Mouse (Mus musculus): Measurements from ENCODE around the gene Ppdpf. TPM values are rescaled to one million over a fixed set of nuclear protein-coding genes. Genes with fewer than 3 reads are reported as not detected.

Gene Ppdpf
- polyA plus RNA-seq, 1 experiment from 2014 or later, result 302 TPM

DNA sequence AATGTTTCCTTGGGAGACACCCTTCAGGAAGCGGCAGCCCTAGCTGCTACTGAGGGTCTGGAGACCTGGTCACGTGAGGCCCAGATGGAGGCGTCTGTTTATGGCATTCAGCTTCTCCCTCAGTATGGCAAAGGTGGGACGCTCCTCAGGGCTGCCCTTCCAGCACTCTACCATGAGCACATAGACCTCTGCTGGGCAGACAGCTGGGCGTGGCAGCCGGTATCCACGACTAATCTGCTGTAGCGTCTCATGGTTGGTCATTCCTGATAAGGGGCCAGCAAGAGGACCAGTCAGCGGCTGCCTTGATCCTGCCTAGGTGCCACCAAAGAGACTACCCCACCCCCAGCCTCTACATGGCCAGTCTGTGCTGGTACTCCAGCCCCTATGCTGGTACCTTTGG lies 19.1 kb downstream of the Ppdpf start:
- Histone ChIP-seq H3K9ac (replicated peaks; ENCODE audit: low read length) (no peak overlapping the region), H3K36me3 (ENCODE audit: insufficient read depth, low read length) (no peaks in the 10 kb centered on the region), H3K4me3 (ENCODE audit: low read length) (no peak overlapping the region), H3K4me2 (replicated peaks; ENCODE audit: low read depth, low read length) (no peak overlapping the region), H3K27ac (ENCODE audit: low read length) (no peak overlapping the region), H3K4me1 (ENCODE audit: insufficient read depth, low read length) (no peaks in the 10 kb centered on the region), H3K9me3 (ENCODE audit: low read length) (no peaks in the 10 kb centered on the region), H3K27me3 (ENCODE audit: insufficient read depth, low read length) (0 out of 2 replicates have a peak, but pooled peaks cover 3% of the 10 kb centered on the region)
- 76% methylated on average over 9 of the region's 9 CpGs for WGBS
- ATAC-seq (ENCODE audit: low FRiP score, low TSS enrichment), result no peak

DNA sequence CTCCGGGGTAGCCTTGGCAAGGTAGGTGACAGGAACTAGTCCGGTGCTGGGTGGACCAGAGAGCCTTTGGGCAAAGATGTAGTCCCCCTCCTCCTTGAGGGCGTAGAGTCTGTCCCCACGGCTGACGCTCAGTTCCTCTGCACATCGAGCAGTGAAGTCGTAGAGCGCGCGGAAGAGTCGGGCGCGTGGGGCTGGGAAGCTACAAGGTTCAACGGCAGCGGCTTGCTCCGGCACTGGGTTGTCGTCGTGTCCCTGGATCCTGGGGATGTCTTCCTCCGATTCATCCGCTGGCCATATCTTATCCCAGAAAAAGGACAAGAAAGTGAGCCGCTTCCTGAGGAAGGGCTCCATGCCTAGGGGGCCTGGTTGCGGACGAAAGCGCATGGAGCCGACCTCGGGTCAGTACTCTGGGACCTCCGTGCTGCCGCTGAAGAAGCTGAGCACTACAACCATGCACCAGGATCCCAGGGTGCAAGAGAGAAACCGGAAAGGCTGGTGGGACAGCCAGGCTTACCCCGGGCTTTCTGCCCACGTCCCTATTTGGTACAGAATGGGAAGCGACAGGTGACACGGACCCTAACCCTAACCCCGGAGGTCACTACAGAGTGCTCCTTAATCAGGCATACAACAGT lies 25.5 kb downstream of the Ppdpf start:
- peak overlapping the region; percentile 46 for H3K4me3 ChIP-seq (ENCODE audit: low read length)
- peak overlapping the region; percentile 46 for H3K9ac ChIP-seq (replicated peaks; ENCODE audit: low read length)
- peak overlapping the region; percentile 69 for H3K4me2 ChIP-seq (replicated peaks; ENCODE audit: low read depth, low read length)
- peaks cover 11% of the 10 kb centered on the region; the same call in 1 of the 2 replicates for H3K4me1 ChIP-seq (ENCODE audit: insufficient read depth, low read length)
- 0 out of 2 replicates have a peak, but pooled peaks have one; percentile 47 for ATAC-seq (ENCODE audit: low FRiP score, low TSS enrichment)
- H3K27me3 ChIP-seq (ENCODE audit: insufficient read depth, low read length), result peaks cover 32% of the 10 kb centered on the region
- H3K36me3 ChIP-seq (ENCODE audit: insufficient read depth, low read length), result no peaks in the 10 kb centered on the region
- WGBS, result 2% methylated on average over 34 of the region's 34 CpGs
- no peaks in the 10 kb centered on the region for H3K9me3 ChIP-seq (ENCODE audit: low read length)
- H3K27ac ChIP-seq (ENCODE audit: low read length), result no peak overlapping the region

DNA sequence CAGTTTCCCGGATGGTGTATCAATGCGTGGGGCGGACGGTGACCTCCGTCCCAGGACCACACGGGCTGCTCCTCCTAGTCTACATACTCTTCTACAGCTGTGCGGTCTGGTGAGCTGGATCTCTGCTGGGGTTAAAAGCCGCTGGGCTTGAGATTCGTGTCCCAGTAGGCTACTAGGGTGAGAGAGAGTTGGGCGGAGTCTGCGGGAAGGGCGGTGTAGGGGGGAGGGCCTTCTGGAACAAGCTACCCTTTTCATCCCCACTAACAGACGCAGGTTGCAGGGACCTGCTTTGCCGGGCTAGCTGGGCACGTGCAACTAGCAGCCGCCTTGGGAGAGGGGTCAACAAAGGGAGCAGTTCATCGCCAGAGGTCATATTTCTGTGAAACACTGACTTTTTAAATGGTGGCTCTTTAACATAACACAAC lies 26.0 kb downstream of the Ppdpf start, which contains the start of gene Srms:
TSS of gene Srms (minus strand) at position 165 of the 425 bp plus-strand sequence.
- peaks cover 32% of the 10 kb centered on the region for H3K27me3 ChIP-seq (ENCODE audit: insufficient read depth, low read length)
- H3K9me3 ChIP-seq (ENCODE audit: low read length), result no peaks in the 10 kb centered on the region
- peaks cover 11% of the 10 kb centered on the region; the same call in 1 of the 2 replicates for H3K4me1 ChIP-seq (ENCODE audit: insufficient read depth, low read length)
- H3K9ac ChIP-seq (replicated peaks; ENCODE audit: low read length), result peak within 1 kb of the TSS; percentile 46
- no peaks in the 10 kb centered on the region for H3K36me3 ChIP-seq (ENCODE audit: insufficient read depth, low read length)
- ATAC-seq (ENCODE audit: low FRiP score, low TSS enrichment), result peak; percentile 83; the same call in 1 of the 2 replicates
- WGBS, result 2% methylated on average over 17 of the region's 17 CpGs
- H3K4me2 ChIP-seq (replicated peaks; ENCODE audit: low read depth, low read length), result peak within 1 kb of the TSS; percentile 69
- H3K4me3 ChIP-seq (ENCODE audit: low read length), result peak within 1 kb of the TSS; percentile 46
- no peak within 1 kb of the TSS for H3K27ac ChIP-seq (ENCODE audit: low read length)

DNA sequence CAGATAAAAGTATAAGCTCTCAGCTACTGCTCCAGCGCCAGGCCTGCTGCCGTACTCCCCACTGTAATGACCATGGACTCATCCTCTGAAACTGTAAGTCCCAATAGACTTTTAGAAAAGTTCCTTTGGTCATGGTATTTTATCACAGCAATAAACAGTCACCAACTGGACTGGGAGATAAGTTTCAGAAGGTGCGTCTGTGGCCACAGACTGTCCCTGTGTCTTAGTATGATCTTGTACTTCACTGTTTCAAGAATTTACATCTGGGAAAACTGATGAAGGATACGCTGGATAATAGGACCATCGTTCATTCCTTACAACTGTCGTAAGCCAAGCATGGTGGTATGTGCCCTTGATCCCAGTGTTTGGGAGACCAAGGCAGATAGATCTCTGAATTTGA lies 29.0 kb downstream of the Ppdpf start:
- Histone ChIP-seq H3K4me1 (ENCODE audit: insufficient read depth, low read length) (peaks cover 27% of the 10 kb centered on the region), H3K27me3 (ENCODE audit: insufficient read depth, low read length) (peaks cover 30% of the 10 kb centered on the region), H3K9me3 (ENCODE audit: low read length) (no peaks in the 10 kb centered on the region), H3K9ac (replicated peaks; ENCODE audit: low read length) (no peak overlapping the region), H3K36me3 (ENCODE audit: insufficient read depth, low read length) (no peaks in the 10 kb centered on the region), H3K27ac (ENCODE audit: low read length) (no peak overlapping the region), H3K4me3 (ENCODE audit: low read length) (no peak overlapping the region), H3K4me2 (replicated peaks; ENCODE audit: low read depth, low read length) (no peak overlapping the region)
- WGBS, result 87% methylated on average over 6 of the region's 6 CpGs
- ATAC-seq (ENCODE audit: low FRiP score, low TSS enrichment), result no peak

DNA sequence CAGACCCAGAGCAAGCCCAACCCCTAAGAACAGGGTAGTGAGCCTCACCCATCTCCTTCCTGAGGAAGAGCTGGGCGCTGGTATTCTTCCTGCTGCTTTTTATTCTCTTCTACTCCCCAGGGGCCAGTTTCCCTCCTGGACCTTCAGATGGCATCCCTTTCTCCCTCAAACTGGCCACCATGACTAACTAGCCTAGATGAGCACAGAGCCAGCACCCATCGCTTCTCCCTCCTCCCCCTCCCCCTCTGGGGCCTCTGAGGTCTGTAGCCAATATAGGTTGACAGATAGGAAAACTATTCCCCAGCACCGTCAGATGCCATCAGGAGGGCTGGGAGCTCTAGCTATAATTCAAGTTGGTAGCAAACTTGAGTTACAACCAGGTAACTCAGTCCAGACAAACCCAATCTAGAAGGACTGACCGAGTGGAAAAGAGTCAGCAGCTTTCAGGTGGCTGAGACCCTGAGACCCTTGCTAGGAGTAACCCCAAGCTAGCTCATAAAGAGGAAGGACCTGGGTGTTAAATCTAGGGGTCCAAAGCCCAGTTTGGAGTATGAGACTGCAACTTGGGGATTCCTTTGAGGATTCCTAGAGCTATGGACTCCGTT lies 31.9 kb downstream of the Ppdpf start:
- H3K27me3 ChIP-seq (ENCODE audit: insufficient read depth, low read length), result peaks cover under 1% of the 10 kb centered on the region; the same call in 1 of the 2 replicates
- H3K9ac ChIP-seq (replicated peaks; ENCODE audit: low read length), result no peak overlapping the region
- ATAC-seq (ENCODE audit: low FRiP score, low TSS enrichment), result no peak
- peaks cover 16% of the 10 kb centered on the region for H3K4me1 ChIP-seq (ENCODE audit: insufficient read depth, low read length)
- H3K4me2 ChIP-seq (replicated peaks; ENCODE audit: low read depth, low read length), result peak overlapping the region; percentile 69
- H3K4me3 ChIP-seq (ENCODE audit: low read length), result peak overlapping the region; percentile 43; the same call in 1 of the 2 replicates
- H3K9me3 ChIP-seq (ENCODE audit: low read length), result no peaks in the 10 kb centered on the region
- H3K36me3 ChIP-seq (ENCODE audit: insufficient read depth, low read length), result no peaks in the 10 kb centered on the region
- 46% methylated on average over 5 of the region's 5 CpGs for WGBS
- peak overlapping the region; percentile 89 for H3K27ac ChIP-seq (ENCODE audit: low read length)

DNA sequence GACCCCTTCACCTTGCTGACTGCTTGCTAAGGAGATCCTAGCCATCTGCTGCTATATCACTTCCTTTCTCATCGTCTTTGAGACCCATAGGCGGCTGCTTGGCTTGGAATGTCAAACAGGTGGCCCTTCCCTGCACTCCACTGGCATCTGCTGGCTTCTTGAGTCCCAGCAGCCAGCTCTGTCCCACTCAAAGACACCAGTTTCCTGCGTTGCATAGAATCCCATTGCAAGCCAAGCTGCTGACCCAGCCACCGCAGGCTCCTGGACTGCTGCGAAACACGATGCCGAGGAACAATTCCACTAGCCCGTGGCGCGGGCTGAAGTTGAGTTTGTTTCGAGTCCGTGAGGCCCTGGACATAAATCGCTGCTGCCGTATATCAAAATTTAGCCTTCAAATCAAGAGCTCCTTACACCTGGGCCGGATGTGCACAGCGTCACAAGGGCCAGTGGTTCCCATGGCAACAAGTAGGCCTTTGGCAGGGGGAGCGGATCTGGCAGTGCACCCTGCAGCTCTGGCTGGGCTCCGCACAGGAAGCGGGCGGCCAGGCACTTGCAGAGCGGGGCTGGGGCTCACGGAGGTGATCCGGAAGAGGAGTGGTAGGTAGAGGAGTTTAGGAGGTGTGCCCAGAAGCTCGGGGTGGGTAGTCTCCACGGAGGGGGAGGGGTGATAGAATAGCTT lies 32.6 kb downstream of the Ppdpf start, which contains the start of gene Fndc11:
TSS of gene Fndc11 (plus strand) at position 476 of the 679 bp plus-strand sequence.
- H3K27me3 ChIP-seq (ENCODE audit: insufficient read depth, low read length), result no peaks in the 10 kb centered on the region
- peak within 1 kb of the TSS; percentile 43 for H3K4me3 ChIP-seq (ENCODE audit: low read length)
- H3K9ac ChIP-seq (replicated peaks; ENCODE audit: low read length), result peak within 1 kb of the TSS; percentile 58
- peak within 1 kb of the TSS; percentile 69 for H3K4me2 ChIP-seq (replicated peaks; ENCODE audit: low read depth, low read length)
- peak; percentile 94 for ATAC-seq (ENCODE audit: low FRiP score, low TSS enrichment)
- no peaks in the 10 kb centered on the region for H3K9me3 ChIP-seq (ENCODE audit: low read length)
- H3K27ac ChIP-seq (ENCODE audit: low read length), result peak within 1 kb of the TSS; percentile 89
- no peaks in the 10 kb centered on the region for H3K36me3 ChIP-seq (ENCODE audit: insufficient read depth, low read length)
- under 1% methylated on average over 25 of the region's 25 CpGs for WGBS
- peaks cover 16% of the 10 kb centered on the region for H3K4me1 ChIP-seq (ENCODE audit: insufficient read depth, low read length)

DNA sequence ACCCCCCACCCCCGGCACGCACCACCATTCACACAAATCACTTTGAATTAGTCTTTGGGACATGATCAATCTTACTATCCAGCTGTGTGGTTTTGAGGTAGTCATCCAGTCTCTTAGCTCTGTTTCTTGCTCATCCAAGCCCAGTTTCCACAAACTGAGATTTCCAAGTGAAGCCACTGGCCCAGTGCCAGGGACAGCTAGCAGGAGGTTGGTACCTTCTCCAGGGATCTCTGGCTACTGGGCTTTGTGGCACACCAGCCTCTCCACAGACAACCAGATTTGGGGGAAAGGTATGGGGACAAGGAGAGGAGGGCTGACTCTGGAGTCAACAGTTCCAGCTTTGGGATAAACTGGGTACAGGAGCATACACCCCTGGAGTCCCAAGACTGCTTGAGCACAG lies 33.3 kb downstream of the Ppdpf start:
- Histone ChIP-seq H3K9me3 (ENCODE audit: low read length) (no peaks in the 10 kb centered on the region), H3K27me3 (ENCODE audit: insufficient read depth, low read length) (no peaks in the 10 kb centered on the region), H3K9ac (replicated peaks; ENCODE audit: low read length) (peak overlapping the region; percentile 58), H3K36me3 (ENCODE audit: insufficient read depth, low read length) (no peaks in the 10 kb centered on the region), H3K4me3 (ENCODE audit: low read length) (peak overlapping the region; percentile 43), H3K4me2 (replicated peaks; ENCODE audit: low read depth, low read length) (peak overlapping the region; percentile 69), H3K27ac (ENCODE audit: low read length) (peak overlapping the region; percentile 89), H3K4me1 (ENCODE audit: insufficient read depth, low read length) (peaks cover 16% of the 10 kb centered on the region)
- no peak for ATAC-seq (ENCODE audit: low FRiP score, low TSS enrichment)
- WGBS, result 26% methylated on average over 2 of the region's 2 CpGs

DNA sequence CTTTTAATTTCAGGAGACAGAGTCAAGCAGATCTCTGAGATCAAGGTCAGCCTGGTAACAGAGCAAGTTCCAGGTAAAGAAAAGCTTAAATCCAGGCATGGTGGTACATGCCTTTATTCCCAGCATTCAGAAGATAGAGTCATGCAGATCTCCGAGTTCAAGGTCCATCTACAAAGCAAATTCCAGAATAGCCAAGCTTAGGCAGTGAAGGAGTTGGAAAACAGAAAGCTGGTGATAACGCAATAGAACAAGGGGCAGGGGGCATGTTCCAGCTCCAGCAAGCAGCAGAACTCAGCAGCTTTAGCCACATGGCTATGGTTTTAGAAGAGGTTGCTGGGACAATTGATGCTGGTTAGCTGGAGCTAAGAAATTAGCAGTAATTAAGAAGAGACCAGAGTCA lies 37.9 kb downstream of the Ppdpf start:
- Histone ChIP-seq H3K27me3 (ENCODE audit: insufficient read depth, low read length) (no peaks in the 10 kb centered on the region), H3K9ac (replicated peaks; ENCODE audit: low read length) (no peak overlapping the region), H3K4me2 (replicated peaks; ENCODE audit: low read depth, low read length) (no peak overlapping the region), H3K36me3 (ENCODE audit: insufficient read depth, low read length) (no peaks in the 10 kb centered on the region), H3K4me1 (ENCODE audit: insufficient read depth, low read length) (peaks cover 6% of the 10 kb centered on the region), H3K4me3 (ENCODE audit: low read length) (no peak overlapping the region), H3K9me3 (ENCODE audit: low read length) (no peaks in the 10 kb centered on the region), H3K27ac (ENCODE audit: low read length) (no peak overlapping the region)
- 95% methylated on average over 2 of the region's 2 CpGs for WGBS
- no peak for ATAC-seq (ENCODE audit: low FRiP score, low TSS enrichment)

DNA sequence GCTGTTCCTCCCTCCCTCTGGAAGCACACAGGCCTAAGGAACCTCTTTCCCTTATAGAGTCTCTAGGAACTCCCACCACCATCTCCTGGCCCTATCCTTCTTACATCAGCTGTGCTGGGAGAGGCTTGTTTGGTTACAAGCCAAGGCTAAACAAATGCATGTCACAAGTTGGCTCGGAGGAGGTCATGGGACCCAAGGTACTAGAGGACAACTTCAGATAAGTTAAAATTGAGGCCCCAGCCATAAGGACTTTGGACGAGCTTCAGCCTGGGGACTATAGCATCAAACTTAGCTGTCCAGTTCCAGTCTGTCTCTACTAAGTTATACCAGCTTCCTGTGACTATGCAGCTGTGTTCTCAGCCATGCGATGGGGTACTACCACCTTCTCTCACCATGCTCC lies 40.1 kb downstream of the Ppdpf start:
- Histone ChIP-seq H3K9ac (replicated peaks; ENCODE audit: low read length) (no peak overlapping the region), H3K36me3 (ENCODE audit: insufficient read depth, low read length) (no peaks in the 10 kb centered on the region), H3K27ac (ENCODE audit: low read length) (no peak overlapping the region), H3K27me3 (ENCODE audit: insufficient read depth, low read length) (no peaks in the 10 kb centered on the region), H3K4me2 (replicated peaks; ENCODE audit: low read depth, low read length) (no peak overlapping the region), H3K4me1 (ENCODE audit: insufficient read depth, low read length) (no peaks in the 10 kb centered on the region), H3K4me3 (ENCODE audit: low read length) (no peak overlapping the region), H3K9me3 (ENCODE audit: low read length) (no peaks in the 10 kb centered on the region)
- no peak for ATAC-seq (ENCODE audit: low FRiP score, low TSS enrichment)
- 90% methylated on average over 3 of the region's 3 CpGs for WGBS
